Mouse (Mus musculus) ES-E14 (cell line): ENCODE measurements at regions not wholly inside any gene's neighbourhood (a gene's known extent, or its start where the extent isn't known, plus 50 kb on each side); places are given as distances from the start of the nearest gene placed in this dataset.
A peak's percentile ranks its signal among the peaks of the same experiment; 100 is the strongest.

Source experiments
- DNase-seq: peaks from one replicate; pipeline ENCODE4 v3.0.0-alpha.2; 2013; ENCODE audit warnings: low read depth, low spot score
- H3K27ac ChIP-seq: 2 replicates; pipeline ENCODE4 v1.5.1; 2012; ENCODE audit warnings: low read depth, mild to moderate bottlenecking, low read length, moderate library complexity, mixed read lengths; ENCODE audit not compliant: poor library complexity, insufficient read depth, severe bottlenecking
- H3K36me3 ChIP-seq: 2 replicates; pipeline ENCODE4 v1.6.1; 2012; ENCODE audit warnings: mild to moderate bottlenecking, low read length, moderate library complexity, mixed read lengths; ENCODE audit not compliant: control insufficient read depth, poor library complexity, insufficient read depth, severe bottlenecking
- H3K4me1 ChIP-seq, 2 experiments: fragments of 150-350 bp in 1 of 2; sonication (generic) in 1 of 2; 2 replicates each; pipeline ENCODE4 v1.6.1; 2012; ENCODE audit warnings: low read length in 2 of 2, mild to moderate bottlenecking in 1 of 2, mixed read lengths in 1 of 2; ENCODE audit not compliant: control insufficient read depth in 2 of 2, insufficient read depth in 2 of 2, poor library complexity in 1 of 2
- H3K4me3 ChIP-seq, 2 experiments: fragments of 150-350 bp in 1 of 2; sonication (generic) in 1 of 2; 2 replicates each; pipeline ENCODE4 v1.5.1; 2012; ENCODE audit warnings: low read length in 2 of 2, low read depth in 1 of 2, mild to moderate bottlenecking in 1 of 2, mixed read lengths in 1 of 2; ENCODE audit not compliant: insufficient read depth in 1 of 2, poor library complexity in 1 of 2, severe bottlenecking in 1 of 2
- H3K9ac ChIP-seq: 2 replicates; pipeline ENCODE4 v1.6.1; 2012; ENCODE audit warnings: low read depth, mild to moderate bottlenecking, low read length, mixed read lengths; ENCODE audit not compliant: poor library complexity, insufficient read depth, severe bottlenecking
- H3K9me3 ChIP-seq: fragments of 150-350 bp; sonication (generic); 2 replicates; pipeline ENCODE4 v1.6.1; 2012; ENCODE audit warnings: low read depth, mild to moderate bottlenecking, low read length; ENCODE audit not compliant: control insufficient read depth, insufficient read depth
- CHD2 ChIP-seq: IDR thresholded peaks from 2 replicates; pipeline ENCODE4 v1.6.1; 2014; ENCODE audit warnings: mild to moderate bottlenecking, low read depth, low read length, inconsistent platforms
- HCFC1 ChIP-seq: IDR thresholded peaks from 2 replicates; pipeline ENCODE4 v1.6.1; 2012; ENCODE audit warnings: low read length, inconsistent platforms, borderline replicate concordance; ENCODE audit not compliant: insufficient read depth
- MAFK ChIP-seq: IDR thresholded peaks from 2 replicates; pipeline ENCODE4 v1.6.1; 2014; ENCODE audit warnings: mild to moderate bottlenecking, low read depth, low read length, inconsistent platforms; ENCODE audit not compliant: insufficient read depth
- ZC3H11A ChIP-seq: IDR thresholded peaks from 2 replicates; pipeline ENCODE4 v1.6.1; 2012; ENCODE audit warnings: low read depth, mild to moderate bottlenecking, inconsistent platforms, low read length, borderline replicate concordance
- ZNF384 ChIP-seq: IDR thresholded peaks from 2 replicates; pipeline ENCODE4 v1.6.1; 2012; ENCODE audit warnings: low read depth, low read length, inconsistent platforms
- in situ Hi-C, 2 experiments: fragments of 600-800 bp; cut with MboI; formaldehyde crosslinking; loops; one replicate each; pipeline ENCODE4 v1.15.1; 2025; ENCODE audit warnings: low sequenced_read_pairs in 2 of 2, inconsistent platforms in 1 of 2; ENCODE audit not compliant: unreplicated experiment in 2 of 2

GRCm38 (mm10) chr13:97435865-97436718 is 195.2 kb downstream of the Enc1 start:
- in situ Hi-C loops: no loop called here
- peak; percentile 91 for DNase-seq
- Histone ChIP-seq H3K4me1 (peaks cover 23 to 30% of the 10 kb centered on the region in 2 experiments), H3K36me3 (no peaks in the 10 kb centered on the region), H3K9ac (peak overlapping the region; percentile 10; the same call in 1 of the 2 replicates), H3K4me3 (peak overlapping the region; percentile 18 to 47), H3K9me3 (no peaks in the 10 kb centered on the region), H3K27ac (peak overlapping the region; percentile 86)
- TF ChIP-seq ZC3H11A (no peak), CHD2 (no peak; the same call in 1 of the 2 replicates), ZNF384 (no peak)

- Histone ChIP-seq H3K27ac (peak overlapping the region; percentile 86), H3K4me1 (peaks cover 23 to 27% of the 10 kb centered on the region in 2 experiments), H3K9me3 (no peaks in the 10 kb centered on the region), H3K36me3 (no peaks in the 10 kb centered on the region), H3K9ac (peak overlapping the region; percentile 69), H3K4me3 (peak overlapping the region; percentile 37 to 47)
- in situ Hi-C loops: no loop called here
- TF ChIP-seq HCFC1: no peak
- DNase-seq: no peak
These were observed 194.3 kb downstream of the Enc1 start for GRCm38 (mm10) chr13:97434961-97435864.

DNA sequence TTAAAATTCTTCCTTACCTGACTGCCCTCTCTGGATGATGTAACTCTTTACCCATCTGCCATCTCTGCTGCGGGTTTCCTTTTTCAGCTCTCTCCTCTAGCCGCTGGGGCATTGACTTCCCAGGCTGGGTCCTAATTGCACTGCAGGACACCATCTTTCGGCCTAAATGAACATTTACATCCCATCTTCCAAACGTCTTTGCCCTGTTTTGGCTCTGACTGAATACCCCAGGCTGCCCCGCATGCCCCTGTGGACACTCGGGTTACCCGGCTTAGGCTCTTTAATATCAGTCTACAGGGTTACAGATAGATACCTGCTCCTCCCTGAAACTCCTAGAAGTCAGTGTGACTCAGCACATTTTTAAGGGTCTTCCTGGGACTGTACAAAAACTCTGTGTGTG is 193.3 kb downstream of the Enc1 start:
- Histone ChIP-seq H3K9ac (peak overlapping the region; percentile 69), H3K9me3 (no peaks in the 10 kb centered on the region), H3K27ac (peak overlapping the region; percentile 86), H3K36me3 (no peaks in the 10 kb centered on the region), H3K4me3 (peak overlapping the region in 1 of 2 experiments; percentile 37; a peak in 2 of 4 replicates), H3K4me1 (peaks cover 19 to 27% of the 10 kb centered on the region in 2 experiments)
- TF ChIP-seq MAFK (peak; percentile 80; the same call in 1 of the 2 replicates), CHD2 (no peak)
- in situ Hi-C loops: no loop called here
- DNase-seq: no peak

DNA sequence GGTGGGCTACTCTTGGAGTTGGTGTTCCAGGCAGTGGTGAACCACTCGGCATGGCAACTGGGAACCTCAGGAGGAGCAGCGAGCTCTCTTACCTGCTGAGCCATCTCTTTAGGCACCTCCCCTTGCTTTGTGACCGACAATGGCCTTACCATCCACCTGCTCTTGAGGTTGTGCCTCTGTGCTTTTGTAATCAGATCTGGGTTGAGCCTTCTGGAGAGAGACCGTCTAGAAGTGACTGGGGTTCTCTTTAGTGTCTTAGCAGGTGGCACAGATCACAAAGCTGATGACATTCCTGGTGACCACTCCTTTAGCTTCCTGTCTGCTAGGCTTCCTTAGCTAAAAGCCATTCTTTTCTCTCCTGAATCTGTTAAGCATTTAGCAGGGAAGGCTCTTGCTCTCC is 191.7 kb downstream of the Enc1 start:
- H3K36me3 ChIP-seq: no peaks in the 10 kb centered on the region
- H3K9ac ChIP-seq: no peak overlapping the region
- H3K9me3 ChIP-seq: no peaks in the 10 kb centered on the region
- H3K4me1 ChIP-seq: peaks cover 16 to 26% of the 10 kb centered on the region in 2 experiments
- peak; percentile 76 for DNase-seq
- in situ Hi-C loops: no loop called here
- TF ChIP-seq ZNF384 (no peak), CHD2 (peak; percentile 69; the same call in 1 of the 2 replicates), MAFK (peak; percentile 36; the same call in 1 of the 2 replicates)
- H3K4me3 ChIP-seq: peak overlapping the region; percentile 10 to 24; a peak in 3 of 4 replicates
- H3K27ac ChIP-seq: peak overlapping the region; percentile 89
